Mouse (Mus musculus) left cerebral cortex, adult 2 months (tissue): ENCODE measurements around the gene Csta1. TPM values are rescaled to one million over a fixed set of nuclear protein-coding genes. Genes with fewer than 3 reads are reported as not detected.

Source experiments
- DNase-seq, 2 experiments: peaks; one replicate each; pipeline ENCODE4 v3.0.0; 2021 to 2022; ENCODE audit warnings: low spot score in 2 of 2, mixed read lengths in 1 of 2; ENCODE audit errors: extremely low spot score in 1 of 2
- H3K27ac ChIP-seq: fragments of 200-600 bp; 2 replicates; pipeline ENCODE4 v1.8.1; 2022
- H3K4me3 ChIP-seq: fragments of 200-600 bp; 2 replicates; pipeline ENCODE4 v1.8.1; 2022
- CTCF ChIP-seq: fragments of 200-600 bp; IDR thresholded peaks from 2 replicates; pipeline ENCODE4 v1.8.1; 2022; ENCODE audit warnings: antibody characterized with exemption, mild to moderate bottlenecking, moderate library complexity
- intact Hi-C: fragments of 180-260 bp; cut with DNase I; formaldehyde crosslinking; loops from one replicate; pipeline ENCODE4 v1.15.1; 2025
- total RNA-seq, 2 experiments: library from RNA; stranded (reverse); gene quantifications; 2 replicates each; pipeline ENCODE4 v1.2.3; 2021

Csta1 gene
- total RNA-seq, 2 experiments from 2014 or later, result not detected

DNA sequence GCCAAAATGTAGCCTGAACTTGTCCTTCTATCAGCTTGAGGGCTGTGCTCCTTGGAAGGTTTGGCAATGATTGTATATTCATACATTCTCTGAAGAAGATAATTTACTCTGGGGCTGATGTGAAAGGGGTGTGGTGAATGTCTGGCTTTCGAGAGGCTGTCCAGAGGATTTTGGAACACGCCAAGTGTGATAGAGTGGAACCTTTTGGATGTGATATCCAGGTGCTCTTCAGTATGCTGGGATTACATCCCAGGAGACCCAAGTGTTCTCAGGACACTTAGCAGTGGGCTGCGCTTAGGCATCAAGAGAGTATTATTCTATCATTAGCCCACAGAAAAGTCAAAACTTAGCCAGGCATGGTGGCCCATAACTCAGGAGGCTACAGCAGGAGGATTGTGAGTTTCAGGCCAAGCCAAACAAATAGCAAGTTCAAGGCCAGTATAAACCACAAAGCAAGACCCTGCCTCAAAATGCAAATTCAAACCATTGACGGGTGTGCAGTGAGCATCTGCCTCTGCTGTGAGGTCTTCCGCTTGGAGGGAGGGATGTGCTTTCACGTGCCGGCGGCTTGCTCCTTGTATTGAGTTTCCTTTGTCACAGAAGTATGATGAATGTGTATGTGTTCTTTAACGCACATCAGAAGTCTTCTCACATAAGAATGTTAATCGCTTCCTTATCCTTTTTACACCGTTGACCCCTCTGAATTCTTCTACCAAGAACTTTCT lies 40.1 kb downstream of the Csta1 start:
- intact Hi-C loops, result loop anchor here (5.0 kb wide), 1 partner anchor 531 kb away; no protein-coding TSS in a partner anchor
- TF ChIP-seq CTCF, result no peak
- no peak overlapping the region for H3K27ac ChIP-seq

GRCm38 (mm10) chr16:36089850-36090616 lies 41.0 kb downstream of the Csta1 start:
- no peak for DNase-seq
- no peak overlapping the region for H3K27ac ChIP-seq
- no peak overlapping the region for H3K4me3 ChIP-seq
- intact Hi-C loops, result loop anchor here (5.0 kb wide), 1 partner anchor 532 kb away; no protein-coding TSS in a partner anchor
- TF ChIP-seq CTCF, result peak; percentile 30; the same call in 1 of the 2 replicates

More for the DNA sequence above, 40.1 kb downstream of the Csta1 start:
- no peak for DNase-seq
- no peak overlapping the region for H3K4me3 ChIP-seq

DNA sequence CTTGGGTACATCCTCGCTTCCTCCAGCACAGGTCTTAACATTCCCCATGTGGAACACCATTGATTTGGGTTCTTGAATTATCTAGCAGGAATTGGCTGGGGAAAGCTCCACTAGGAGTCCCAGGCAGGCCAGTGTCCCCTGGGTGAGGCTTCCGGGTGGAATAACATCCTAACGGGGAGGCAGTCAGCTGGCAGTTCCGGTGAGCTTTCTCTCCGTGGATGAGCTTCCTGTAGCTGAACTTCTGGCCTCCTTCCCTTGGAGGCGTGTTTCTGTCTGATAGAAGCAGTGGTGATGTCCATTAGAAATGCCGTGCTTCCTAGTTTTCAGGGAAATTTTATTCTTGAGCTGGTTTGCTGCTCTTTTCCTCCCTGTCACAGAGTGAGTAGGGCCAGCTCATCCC lies 42.0 kb downstream of the Csta1 start:
- Histone ChIP-seq H3K4me3 (no peak overlapping the region), H3K27ac (no peak overlapping the region)
- intact Hi-C loops, result no loop called here
- no peak for DNase-seq
- no peak for TF ChIP-seq CTCF

DNA sequence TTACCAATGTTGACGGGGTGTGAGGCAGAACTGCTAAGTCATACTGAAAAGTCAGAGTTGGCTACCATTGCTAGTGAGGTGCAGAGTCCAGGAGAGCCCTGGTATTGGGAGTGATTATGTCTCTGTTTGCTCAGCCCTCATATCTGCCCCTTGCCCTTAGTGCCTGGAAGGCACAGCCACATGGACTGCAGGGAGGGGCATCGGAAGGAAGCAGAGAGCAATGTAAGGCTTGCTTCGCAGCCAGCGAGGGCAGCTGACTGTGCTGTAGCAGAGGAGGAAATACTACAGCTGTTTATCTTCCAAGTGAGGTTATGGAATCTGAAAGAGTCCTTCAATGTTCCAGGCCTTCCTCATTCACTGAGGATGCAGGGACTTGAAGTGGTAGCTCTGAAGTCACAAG lies 43.2 kb downstream of the Csta1 start:
- DNase-seq, result no peak

GRCm38 (mm10) chr16:36079916-36080315 lies 51.1 kb downstream of the Csta1 start:
- DNase-seq, result no peak
- H3K27ac ChIP-seq, result no peak overlapping the region
- no peak for TF ChIP-seq CTCF
- H3K4me3 ChIP-seq, result no peak overlapping the region
- intact Hi-C loops, result no loop called here

More for the DNA sequence above, 43.2 kb downstream of the Csta1 start:
- TF ChIP-seq CTCF, result no peak
- intact Hi-C loops, result no loop called here
- no peak overlapping the region for H3K4me3 ChIP-seq
- no peak overlapping the region for H3K27ac ChIP-seq

GRCm38 (mm10) chr16:36074772-36075171 lies 56.3 kb downstream of the Csta1 start:
- DNase-seq, result no peak
- intact Hi-C loops, result loop anchor here (5.0 kb wide), 1 partner anchor 753 kb away; the partner anchor contains the start of gene Iqcb1
- H3K4me3 ChIP-seq, result no peak overlapping the region
- no peak for TF ChIP-seq CTCF
- H3K27ac ChIP-seq, result no peak overlapping the region

DNA sequence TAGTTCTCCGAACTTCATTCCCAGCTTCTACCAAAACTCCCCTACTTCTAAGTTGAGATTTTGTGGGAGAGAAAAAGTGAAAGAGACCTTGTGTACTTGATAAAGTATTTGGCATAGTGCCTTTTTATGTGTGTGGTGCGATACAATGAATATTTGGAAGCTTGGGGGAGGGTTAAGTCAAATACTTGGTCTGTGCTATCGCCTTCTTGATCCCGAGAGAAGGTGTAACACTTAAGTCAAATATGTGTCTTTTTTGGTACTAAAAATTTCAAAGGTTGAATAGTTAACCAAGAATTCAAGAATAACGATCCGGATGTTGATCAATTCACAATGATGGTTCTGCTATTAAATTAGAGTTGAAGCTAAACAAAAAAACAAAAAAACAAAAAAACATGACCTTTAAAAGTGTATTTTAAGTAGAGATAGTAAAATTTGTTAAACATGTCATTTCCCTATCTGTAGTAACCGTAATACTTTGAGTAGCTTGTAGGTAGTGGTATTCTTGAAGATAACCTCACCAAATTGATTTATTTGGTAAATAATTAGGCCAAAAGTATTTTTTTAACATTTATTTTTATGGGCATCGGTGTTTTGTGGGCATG lies 58.5 kb downstream of the Csta1 start:
- intact Hi-C loops, result loop anchor here (5.0 kb wide), 1 partner anchor 755 kb away; the partner anchor contains the start of gene Iqcb1
- H3K27ac ChIP-seq, result peak overlapping the region; percentile 100
- TF ChIP-seq CTCF, result no peak
- DNase-seq, result no peak
- H3K4me3 ChIP-seq, result peak overlapping the region; percentile 61

DNA sequence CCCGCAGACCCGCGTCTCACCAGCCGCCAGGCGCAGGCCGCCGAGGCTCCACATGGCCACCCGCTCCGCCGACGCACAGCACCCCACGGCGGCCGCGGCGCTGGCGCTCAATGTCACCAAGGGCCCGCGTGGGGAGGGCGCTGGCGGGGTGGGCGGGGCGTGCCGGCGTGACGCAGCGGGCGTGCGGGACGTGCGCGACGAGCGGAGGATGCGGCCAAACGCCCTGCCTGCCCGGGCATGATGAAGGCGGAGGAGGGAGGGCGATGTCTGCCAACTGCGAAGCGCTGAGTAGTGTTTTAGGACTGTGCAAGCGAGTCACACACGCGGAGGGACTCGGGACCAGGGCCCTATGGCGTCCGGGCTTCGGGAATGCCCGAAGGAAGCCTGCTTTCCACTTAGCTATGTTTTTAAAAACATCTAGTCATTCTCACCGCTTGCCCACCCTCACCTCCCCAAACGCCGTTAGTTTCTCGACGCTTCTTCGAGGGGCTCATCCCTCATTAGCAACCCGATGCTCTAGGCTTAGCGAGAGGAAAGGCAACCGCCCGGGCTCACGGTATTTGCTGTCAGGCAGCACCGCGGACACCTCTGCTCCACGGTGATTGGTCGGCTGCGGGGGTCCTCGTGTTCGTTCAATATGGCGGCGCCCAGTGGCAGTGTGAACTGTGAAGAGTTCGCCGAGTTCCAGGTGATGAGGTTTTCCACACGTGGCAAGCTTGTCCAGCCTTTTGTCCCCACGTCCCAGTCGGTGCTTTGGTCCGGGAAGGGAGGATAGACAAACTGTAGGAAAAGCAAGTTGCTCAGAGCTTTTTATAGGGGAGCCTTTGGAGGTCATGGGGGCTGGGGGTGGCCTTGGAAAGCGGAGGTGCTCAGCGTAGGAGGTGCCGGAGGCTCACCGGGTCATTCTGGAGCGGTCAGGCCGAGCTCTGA lies 59.3 kb downstream of the Csta1 start, which contains the start of the genes Fam162a and Ccdc58:
Fam162a (minus strand) TSS at position 145 of the 930 bp plus-strand sequence.
Ccdc58 (plus strand) TSS at position 236 of the 930 bp plus-strand sequence.
- Histone ChIP-seq H3K4me3 (peak within 1 kb of the TSS; percentile 61), H3K27ac (peak within 1 kb of the TSS; percentile 100)
- no peak; the same call in 1 of the 2 replicates for TF ChIP-seq CTCF
- peak; percentile 92 to 93 for DNase-seq
- intact Hi-C loops, result loop anchor here (2.0 to 5.0 kb wide), 3 partner anchors 29 to 756 kb away; partner anchors contain the start of gene Iqcb1

GRCm38 (mm10) chr16:36071071-36071449 lies 60.0 kb downstream of the Csta1 start:
- no peak for DNase-seq
- TF ChIP-seq CTCF, result no peak
- Histone ChIP-seq H3K27ac (peak overlapping the region; percentile 100), H3K4me3 (peak overlapping the region; percentile 61)
- intact Hi-C loops, result loop anchor here (2.0 to 5.0 kb wide), 3 partner anchors 28 to 756 kb away; partner anchors contain the start of gene Iqcb1

Other genes starting within 250 kb of the Csta1 start
- 1 to 10 TPM; 2.3 to 3.9 TPM for gene Parp9, start 192.8 kb downstream of the Csta1 start, total RNA-seq
- gene Dtx3l, start 192.1 kb downstream of the Csta1 start, total RNA-seq, result 1 to 10 TPM; 3.5 to 3.6 TPM
- gene Kpna1, start 152.5 kb downstream of the Csta1 start, total RNA-seq, result 100 to 1,000 TPM; 132 to 157 TPM
- 1 to 10 TPM; 4.4 to 4.7 TPM for gene Wdr5b, start 90.1 kb downstream of the Csta1 start, total RNA-seq
- gene Fam162a, start 59.6 kb downstream of the Csta1 start, total RNA-seq, result 10 to 100 TPM; 60.6 to 62.3 TPM
- gene Ccdc58, start 59.6 kb downstream of the Csta1 start, total RNA-seq, result 10 to 100 TPM; 14.3 to 19.4 TPM
- gene Stfa2l1, start 25.6 kb upstream of the Csta1 start, total RNA-seq, result not detected
- under 1 TPM in 1 of 2 experiments, not detected in 1; 0.19 TPM for gene Gm5483, start 53.0 kb upstream of the Csta1 start, total RNA-seq
- gene Gm5416, start 79.2 kb upstream of the Csta1 start, total RNA-seq, result not detected
- not detected for gene 2010005H15Rik, start 90.2 kb upstream of the Csta1 start, total RNA-seq
- gene Stfa1, start 145.7 kb upstream of the Csta1 start, total RNA-seq, result not detected
- gene BC117090, start 203.1 kb upstream of the Csta1 start, total RNA-seq, result not detected
- not detected for gene BC100530, start 236.5 kb upstream of the Csta1 start, total RNA-seq